Mouse (Mus musculus): ENCODE measurements around the gene Gm45623. TPM values are rescaled to one million over a fixed set of nuclear protein-coding genes. Genes with fewer than 3 reads are reported as not detected.
A peak's percentile ranks its signal among the peaks of the same experiment; 100 is the strongest.

Gm45623 gene
- polyA plus RNA-seq, 1 experiment from 2014 or later, result 2.8 TPM

- Histone ChIP-seq H3K4me3 (ENCODE audit: low read length) (no peak overlapping the region), H3K4me1 (ENCODE audit: control insufficient read depth, insufficient read depth, low read depth, low read length) (peaks cover 10% of the 10 kb centered on the region), H3K4me2 (ENCODE audit: low read length) (no peak overlapping the region), H3K9me3 (ENCODE audit: control insufficient read depth, low read length) (no peaks in the 10 kb centered on the region), H3K27ac (ENCODE audit: low read depth, low read length) (no peak overlapping the region), H3K9ac (ENCODE audit: low read depth, low read length) (no peak overlapping the region), H3K27me3 (replicated peaks; ENCODE audit: control insufficient read depth, insufficient read depth, low read length) (peaks cover 17% of the 10 kb centered on the region), H3K36me3 (ENCODE audit: control insufficient read depth, insufficient read depth, low read length) (no peaks in the 10 kb centered on the region)
- 26% methylated on average over 6 of the region's 6 CpGs for WGBS
- no peak for ATAC-seq
These were observed 4.9 kb upstream of the Gm45623 start for GRCm38 (mm10) chr13:56758492-56758891.

GRCm38 (mm10) chr13:56757201-56757600 lies 3.6 kb upstream of the Gm45623 start:
- Histone ChIP-seq H3K4me2 (ENCODE audit: low read length) (no peak overlapping the region), H3K4me1 (ENCODE audit: control insufficient read depth, insufficient read depth, low read depth, low read length) (peaks cover 9% of the 10 kb centered on the region), H3K9ac (ENCODE audit: low read depth, low read length) (no peak overlapping the region), H3K9me3 (ENCODE audit: control insufficient read depth, low read length) (no peaks in the 10 kb centered on the region), H3K4me3 (ENCODE audit: low read length) (no peak overlapping the region), H3K36me3 (ENCODE audit: control insufficient read depth, insufficient read depth, low read length) (no peaks in the 10 kb centered on the region), H3K27ac (ENCODE audit: low read depth, low read length) (no peak overlapping the region), H3K27me3 (replicated peaks; ENCODE audit: control insufficient read depth, insufficient read depth, low read length) (peaks cover 21% of the 10 kb centered on the region)
- ATAC-seq, result no peak
- WGBS, result 60% methylated on average over 11 of the region's 12 CpGs

- 65% methylated on average over 6 of the region's 6 CpGs for WGBS
- H3K9ac ChIP-seq (ENCODE audit: low read depth, low read length), result no peak overlapping the region
- no peaks in the 10 kb centered on the region for H3K9me3 ChIP-seq (ENCODE audit: control insufficient read depth, low read length)
- H3K36me3 ChIP-seq (ENCODE audit: control insufficient read depth, insufficient read depth, low read length), result no peaks in the 10 kb centered on the region
- H3K4me1 ChIP-seq (ENCODE audit: control insufficient read depth, insufficient read depth, low read depth, low read length), result peaks cover 9% of the 10 kb centered on the region
- no peak overlapping the region for H3K4me2 ChIP-seq (ENCODE audit: low read length)
- no peak overlapping the region for H3K4me3 ChIP-seq (ENCODE audit: low read length)
- H3K27me3 ChIP-seq (replicated peaks; ENCODE audit: control insufficient read depth, insufficient read depth, low read length), result peaks cover 26% of the 10 kb centered on the region
- ATAC-seq, result no peak
- no peak overlapping the region for H3K27ac ChIP-seq (ENCODE audit: low read depth, low read length)
These were observed 2.2 kb upstream of the Gm45623 start for GRCm38 (mm10) chr13:56755871-56756270.

GRCm38 (mm10) chr13:56752474-56753191 lies 994 bp downstream of the Gm45623 start:
- no peak for ATAC-seq
- WGBS, result 1% methylated on average over 34 of the region's 41 CpGs
- H3K27me3 ChIP-seq (replicated peaks; ENCODE audit: control insufficient read depth, insufficient read depth, low read length), result peaks cover 27% of the 10 kb centered on the region

GRCm38 (mm10) chr13:56751774-56752173 lies 1.9 kb downstream of the Gm45623 start:
- H3K4me2 ChIP-seq (ENCODE audit: low read length), result peak overlapping the region; percentile 89
- 21% methylated on average over 5 of the region's 5 CpGs for WGBS
- H3K36me3 ChIP-seq (ENCODE audit: control insufficient read depth, insufficient read depth, low read length), result no peaks in the 10 kb centered on the region
- peaks cover 27% of the 10 kb centered on the region for H3K27me3 ChIP-seq (replicated peaks; ENCODE audit: control insufficient read depth, insufficient read depth, low read length)
- H3K9me3 ChIP-seq (ENCODE audit: control insufficient read depth, low read length), result no peaks in the 10 kb centered on the region
- no peak overlapping the region for H3K27ac ChIP-seq (ENCODE audit: low read depth, low read length)
- H3K4me3 ChIP-seq (ENCODE audit: low read length), result no peak overlapping the region
- no peak overlapping the region for H3K9ac ChIP-seq (ENCODE audit: low read depth, low read length)
- no peak for ATAC-seq
- H3K4me1 ChIP-seq (ENCODE audit: control insufficient read depth, insufficient read depth, low read depth, low read length), result peaks cover 9% of the 10 kb centered on the region

More at GRCm38 (mm10) chr13:56752474-56753191, 994 bp downstream of the Gm45623 start:
- no peaks in the 10 kb centered on the region for H3K36me3 ChIP-seq (ENCODE audit: control insufficient read depth, insufficient read depth, low read length)
- H3K4me1 ChIP-seq (ENCODE audit: control insufficient read depth, insufficient read depth, low read depth, low read length), result peaks cover 9% of the 10 kb centered on the region
- peak overlapping the region; percentile 57 for H3K4me3 ChIP-seq (ENCODE audit: low read length)
- H3K9me3 ChIP-seq (ENCODE audit: control insufficient read depth, low read length), result no peaks in the 10 kb centered on the region
- H3K9ac ChIP-seq (ENCODE audit: low read depth, low read length), result peak overlapping the region; percentile 66
- H3K4me2 ChIP-seq (ENCODE audit: low read length), result peak overlapping the region; percentile 89
- H3K27ac ChIP-seq (ENCODE audit: low read depth, low read length), result no peak overlapping the region

GRCm38 (mm10) chr13:56749377-56749776 lies 4.2 kb downstream of the Gm45623 start:
- Histone ChIP-seq H3K27me3 (replicated peaks; ENCODE audit: control insufficient read depth, insufficient read depth, low read length) (peaks cover 17% of the 10 kb centered on the region), H3K27ac (ENCODE audit: low read depth, low read length) (no peak overlapping the region), H3K9me3 (ENCODE audit: control insufficient read depth, low read length) (no peaks in the 10 kb centered on the region), H3K9ac (ENCODE audit: low read depth, low read length) (no peak overlapping the region), H3K4me3 (ENCODE audit: low read length) (no peak overlapping the region), H3K4me1 (ENCODE audit: control insufficient read depth, insufficient read depth, low read depth, low read length) (peaks cover 9% of the 10 kb centered on the region), H3K4me2 (ENCODE audit: low read length) (no peak overlapping the region), H3K36me3 (ENCODE audit: control insufficient read depth, insufficient read depth, low read length) (no peaks in the 10 kb centered on the region)
- WGBS, result 90% methylated on average over 7 of the region's 7 CpGs
- no peak for ATAC-seq

GRCm38 (mm10) chr13:56747554-56747953 lies 6.1 kb downstream of the Gm45623 start:
- 77% methylated on average over 8 of the region's 8 CpGs for WGBS
- Histone ChIP-seq H3K4me1 (ENCODE audit: control insufficient read depth, insufficient read depth, low read depth, low read length) (no peaks in the 10 kb centered on the region), H3K9ac (ENCODE audit: low read depth, low read length) (no peak overlapping the region), H3K27me3 (replicated peaks; ENCODE audit: control insufficient read depth, insufficient read depth, low read length) (peaks cover 9% of the 10 kb centered on the region), H3K36me3 (ENCODE audit: control insufficient read depth, insufficient read depth, low read length) (no peaks in the 10 kb centered on the region), H3K4me2 (ENCODE audit: low read length) (no peak overlapping the region), H3K4me3 (ENCODE audit: low read length) (no peak overlapping the region), H3K27ac (ENCODE audit: low read depth, low read length) (no peak overlapping the region), H3K9me3 (ENCODE audit: control insufficient read depth, low read length) (no peaks in the 10 kb centered on the region)
- no peak for ATAC-seq

- H3K4me1 ChIP-seq (ENCODE audit: control insufficient read depth, insufficient read depth, low read depth, low read length), result no peaks in the 10 kb centered on the region
- H3K36me3 ChIP-seq (ENCODE audit: control insufficient read depth, insufficient read depth, low read length), result no peaks in the 10 kb centered on the region; the same call in 1 of the 2 replicates
- H3K4me3 ChIP-seq (ENCODE audit: low read length), result no peak overlapping the region
- H3K4me2 ChIP-seq (ENCODE audit: low read length), result no peak overlapping the region
- 80% methylated on average over 10 of the region's 10 CpGs for WGBS
- no peak overlapping the region for H3K9ac ChIP-seq (ENCODE audit: low read depth, low read length)
- ATAC-seq, result no peak
- no peak overlapping the region for H3K27ac ChIP-seq (ENCODE audit: low read depth, low read length)
- no peaks in the 10 kb centered on the region for H3K9me3 ChIP-seq (ENCODE audit: control insufficient read depth, low read length)
- H3K27me3 ChIP-seq (replicated peaks; ENCODE audit: control insufficient read depth, insufficient read depth, low read length), result peaks cover 9% of the 10 kb centered on the region
These were observed 6.7 kb downstream of the Gm45623 start for GRCm38 (mm10) chr13:56746739-56747532.

GRCm38 (mm10) chr13:56742325-56742901 lies 11.2 kb downstream of the Gm45623 start:
- Histone ChIP-seq H3K9ac (ENCODE audit: low read depth, low read length) (no peak overlapping the region), H3K4me2 (ENCODE audit: low read length) (no peak overlapping the region), H3K4me1 (ENCODE audit: control insufficient read depth, insufficient read depth, low read depth, low read length) (no peaks in the 10 kb centered on the region), H3K4me3 (ENCODE audit: low read length) (no peak overlapping the region), H3K36me3 (ENCODE audit: control insufficient read depth, insufficient read depth, low read length) (peaks cover 8% of the 10 kb centered on the region), H3K9me3 (ENCODE audit: control insufficient read depth, low read length) (no peaks in the 10 kb centered on the region), H3K27me3 (replicated peaks; ENCODE audit: control insufficient read depth, insufficient read depth, low read length) (no peaks in the 10 kb centered on the region), H3K27ac (ENCODE audit: low read depth, low read length) (no peak overlapping the region)
- ATAC-seq, result no peak
- WGBS, result 54% methylated on average over 6 of the region's 6 CpGs
